Mouse (Mus musculus) neural tube, embryonic 12.5 days (tissue): ENCODE results near the gene Pou4f1. TPM values are rescaled to one million over a fixed set of nuclear protein-coding genes. Genes with fewer than 3 reads are reported as not detected.

Experiments
- ATAC-seq: fragments of 200-750 bp; cut with Nextera tagmentation; 2 replicates; pipeline ENCODE4 v1.8.0; 2017; ENCODE audit warnings: low read depth, mild to moderate bottlenecking, moderate TSS enrichment, moderate library complexity; ENCODE audit not compliant: low FRiP score
- H3K27ac ChIP-seq: fragments of 300-500 bp; sonication (generic); 2 replicates; pipeline ENCODE4 v1.5.1; 2016
- H3K27me3 ChIP-seq: fragments of 300-500 bp; sonication (generic); replicated peaks from 2 replicates; pipeline ENCODE4 v1.6.1; 2016; ENCODE audit warnings: mild to moderate bottlenecking
- H3K36me3 ChIP-seq: fragments of 300-500 bp; sonication (generic); 2 replicates; pipeline ENCODE4 v1.6.1; 2016; ENCODE audit warnings: mild to moderate bottlenecking
- H3K4me1 ChIP-seq: fragments of 300-500 bp; sonication (generic); 2 replicates; pipeline ENCODE4 v1.6.1; 2016
- H3K4me2 ChIP-seq: fragments of 300-500 bp; sonication (generic); replicated peaks from 2 replicates; pipeline ENCODE4 v1.6.1; 2016; ENCODE audit warnings: mild to moderate bottlenecking
- H3K4me3 ChIP-seq: fragments of 300-500 bp; sonication (generic); 2 replicates; pipeline ENCODE4 v1.5.1; 2016
- H3K9ac ChIP-seq: fragments of 300-500 bp; sonication (generic); 2 replicates; pipeline ENCODE4 v1.6.1; 2016; ENCODE audit warnings: mild to moderate bottlenecking
- H3K9me3 ChIP-seq: fragments of 300-500 bp; sonication (generic); 2 replicates; pipeline ENCODE4 v1.6.1; 2016; ENCODE audit warnings: mild to moderate bottlenecking
- WGBS: fragments of 180-500 bp; shearing (Covaris S2); methylation state at CpG from one replicate; pipeline ENCODE4 v1.1.7; 2016; 5-methylcytosine and 5-hydroxymethylcytosine counted together
- polyA plus RNA-seq: library from polyadenylated mRNA; unstranded; fragments of >200 nt; fragmentation: Nextera tagmentation; extraction: Ambion mirVana; gene quantifications from 2 replicates; pipeline ENCODE4 v1.2.1, GENCODE M21; 2016

Pou4f1 gene
- polyA plus RNA-seq, 1 experiment from 2014 or later, result 145 TPM

GRCm38 (mm10) chr14:104423688-104424470, 43.9 kb downstream of the Pou4f1 start:
- Histone ChIP-seq H3K4me2 (no peak overlapping the region), H3K9me3 (no peaks in the 10 kb centered on the region), H3K9ac (no peak overlapping the region), H3K27me3 (no peaks in the 10 kb centered on the region), H3K27ac (no peak overlapping the region), H3K4me1 (no peaks in the 10 kb centered on the region), H3K4me3 (no peak overlapping the region), H3K36me3 (no peaks in the 10 kb centered on the region)
- WGBS, result 48% methylated on average over 14 of the region's 14 CpGs
- 0 out of 2 replicates have a peak, but pooled peaks have one; percentile 58 for ATAC-seq

Other genes starting within 250 kb of the Pou4f1 start
- gene Rnf219, start 54.6 kb upstream of the Pou4f1 start, polyA plus RNA-seq, result 36.8 and 37.1 TPM in 2 replicates